Mouse (Mus musculus) heart, postnatal 0 days (tissue): ENCODE measurements around the gene Ubr1.

Source experiments
- CTCF ChIP-seq: IDR thresholded peaks from 2 replicates; pipeline ENCODE4 v1.5.1; 2016; ENCODE audit warnings: antibody characterized with exemption, control low read depth, low read depth
- EP300 ChIP-seq: IDR thresholded peaks from 2 replicates; pipeline ENCODE4 v1.6.1; 2016; ENCODE audit warnings: antibody characterized with exemption, low read depth

GRCm38 (mm10) chr2:120976308-120976707 is 5.8 kb upstream of the Ubr1 start:
- TF ChIP-seq CTCF (peak; percentile 28), EP300 (no peak)
